Mouse (Mus musculus) lung, postnatal 0 days (tissue): ENCODE results near the gene Eps15. TPM values are rescaled to one million over a fixed set of nuclear protein-coding genes. Genes with fewer than 3 reads are reported as not detected.

Experiments used
- ATAC-seq: fragments of 200-750 bp; cut with Nextera tagmentation; 2 replicates; pipeline ENCODE4 v1.8.0; 2017; ENCODE audit warnings: moderate library complexity
- DNase-seq: peaks from one replicate; pipeline ENCODE4 v3.0.0-alpha.2; 2016; ENCODE audit warnings: low spot score
- H3K27ac ChIP-seq: fragments of 300-500 bp; sonication (generic); 2 replicates; pipeline ENCODE4 v1.5.1; 2014; ENCODE audit warnings: antibody characterized with exemption, mild to moderate bottlenecking, low read length, mixed read lengths
- H3K27me3 ChIP-seq: fragments of 300-500 bp; sonication (generic); replicated peaks from 2 replicates; pipeline ENCODE4 v1.6.1; 2014; ENCODE audit warnings: low read length, mixed read lengths; ENCODE audit not compliant: insufficient read depth
- H3K36me3 ChIP-seq: fragments of 300-500 bp; sonication (generic); 2 replicates; pipeline ENCODE4 v1.6.1; 2014; ENCODE audit warnings: low read length, mixed read lengths; ENCODE audit not compliant: insufficient read depth
- H3K4me1 ChIP-seq: fragments of 300-500 bp; sonication (generic); 2 replicates; pipeline ENCODE4 v1.6.1; 2014; ENCODE audit warnings: antibody characterized with exemption, low read depth, low read length, mixed read lengths; ENCODE audit not compliant: insufficient read depth
- H3K4me2 ChIP-seq: fragments of 300-500 bp; sonication (generic); replicated peaks from 2 replicates; pipeline ENCODE4 v1.6.1; 2014; ENCODE audit warnings: low read depth, mild to moderate bottlenecking, low read length, moderate library complexity, mixed read lengths
- H3K4me3 ChIP-seq: fragments of 300-500 bp; sonication (generic); 2 replicates; pipeline ENCODE4 v1.5.1; 2014; ENCODE audit warnings: low read depth, low read length
- H3K9ac ChIP-seq: fragments of 300-500 bp; sonication (generic); replicated peaks from 2 replicates; pipeline ENCODE4 v1.6.1; 2014; ENCODE audit warnings: low read depth, mild to moderate bottlenecking
- H3K9me3 ChIP-seq: fragments of 300-500 bp; sonication (generic); 2 replicates; pipeline ENCODE4 v1.6.1; 2016; ENCODE audit warnings: low read length, mixed read lengths
- CTCF ChIP-seq: IDR thresholded peaks from 2 replicates; pipeline ENCODE4 v1.5.1; 2016; ENCODE audit warnings: antibody characterized with exemption, mild to moderate bottlenecking
- EP300 ChIP-seq: IDR thresholded peaks from 2 replicates; pipeline ENCODE4 v1.6.1; 2016; ENCODE audit warnings: antibody characterized with exemption, mild to moderate bottlenecking, control low read depth
- WGBS: fragments of 180-500 bp; shearing (Covaris S2); extraction: QIAGEN DNeasy Blood & Tissue Kit; methylation state at CpG from one replicate; pipeline ENCODE4 v1.1.7; 2014; 5-methylcytosine and 5-hydroxymethylcytosine counted together
- polyA plus RNA-seq: library from polyadenylated mRNA; unstranded; fragments of >200 nt; fragmentation: Nextera tagmentation; extraction: Ambion mirVana; gene quantifications from 2 replicates; pipeline ENCODE4 v1.2.1, GENCODE M21; 2015

Eps15 gene
- polyA plus RNA-seq, 1 experiment from 2014 or later: 31.0 TPM

DNA sequence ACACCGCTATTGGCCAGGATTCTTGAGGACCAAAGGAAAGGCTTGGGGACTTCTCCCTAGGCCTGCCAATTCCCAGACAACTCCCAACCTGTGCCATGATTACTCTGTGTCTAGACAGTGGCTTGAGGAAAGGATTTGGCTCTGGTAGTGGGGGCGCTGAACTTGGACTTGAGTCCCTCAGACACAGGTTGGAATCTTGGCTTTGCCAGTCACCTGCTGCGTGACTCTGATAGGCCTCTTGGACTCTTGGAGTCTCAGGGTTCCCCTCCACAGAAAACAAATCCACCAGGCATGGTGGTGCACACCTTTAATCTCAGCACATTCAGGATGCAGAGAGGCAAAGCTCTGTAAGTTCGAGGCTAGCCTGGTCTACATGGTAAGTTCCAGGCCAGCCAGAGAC lies 139.5 kb downstream of the Eps15 start:
- no peaks in the 10 kb centered on the region for H3K9me3 ChIP-seq
- DNase-seq (no peak), ATAC-seq (no peak)
- H3K9ac ChIP-seq: no peak overlapping the region
- H3K36me3 ChIP-seq: no peaks in the 10 kb centered on the region
- H3K4me2 ChIP-seq: no peak overlapping the region
- no peak overlapping the region for H3K27ac ChIP-seq
- no peak for TF ChIP-seq EP300
- H3K4me3 ChIP-seq: no peak overlapping the region
- WGBS: 88% methylated on average over 4 of the region's 4 CpGs
- no peaks in the 10 kb centered on the region; the same call in 1 of the 2 replicates for H3K27me3 ChIP-seq
- no peaks in the 10 kb centered on the region for H3K4me1 ChIP-seq

DNA sequence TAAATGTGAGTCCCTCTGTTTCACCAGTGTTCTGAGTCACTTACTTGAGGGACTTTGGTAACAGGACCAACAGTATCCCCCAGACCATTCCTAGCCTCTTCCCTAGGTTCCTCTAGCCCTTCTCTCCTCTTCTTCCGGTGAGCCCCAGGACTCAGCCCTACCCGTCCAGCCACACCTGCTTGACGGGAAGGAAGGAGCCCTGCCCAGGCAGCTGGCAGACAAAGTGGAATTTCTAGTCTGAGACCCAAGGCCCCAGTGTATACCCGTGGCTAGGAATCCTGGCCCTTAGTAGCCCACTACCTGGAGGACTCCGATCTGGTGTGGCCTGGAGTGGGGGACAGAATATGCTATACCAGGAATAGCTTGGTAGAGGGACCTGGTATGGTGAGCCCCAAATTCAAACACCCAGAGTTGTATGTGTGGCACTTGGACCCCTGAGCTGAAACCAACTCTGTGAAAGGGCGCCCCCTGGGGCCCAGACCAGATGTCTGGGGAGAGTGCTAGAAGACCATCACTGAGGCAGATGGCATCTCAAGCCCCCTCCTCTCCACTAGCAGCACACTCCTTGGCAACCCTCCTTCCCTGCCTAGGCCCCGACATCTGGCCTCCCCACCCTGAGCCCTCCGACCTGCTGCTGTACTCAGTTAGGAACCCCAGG lies 140.2 kb downstream of the Eps15 start:
- DNase-seq (peak; percentile 43), ATAC-seq (peak; percentile 55)
- 61% methylated on average over 8 of the region's 8 CpGs for WGBS
- H3K9me3 ChIP-seq: no peaks in the 10 kb centered on the region
- no peaks in the 10 kb centered on the region for H3K4me1 ChIP-seq
- no peak overlapping the region for H3K4me2 ChIP-seq
- H3K27me3 ChIP-seq: no peaks in the 10 kb centered on the region; the same call in 1 of the 2 replicates
- no peak overlapping the region for H3K4me3 ChIP-seq
- H3K27ac ChIP-seq: no peak overlapping the region
- TF ChIP-seq EP300: no peak
- TF ChIP-seq CTCF: peak; percentile 52
- H3K36me3 ChIP-seq: no peaks in the 10 kb centered on the region
- H3K9ac ChIP-seq: no peak overlapping the region

- H3K9ac ChIP-seq: no peak overlapping the region
- H3K4me3 ChIP-seq: no peak overlapping the region
- no peaks in the 10 kb centered on the region; the same call in 1 of the 2 replicates for H3K27me3 ChIP-seq
- H3K4me1 ChIP-seq: no peaks in the 10 kb centered on the region
- no peaks in the 10 kb centered on the region for H3K9me3 ChIP-seq
- no peak overlapping the region for H3K4me2 ChIP-seq
- 56% methylated on average over 7 of the region's 7 CpGs for WGBS
- peak; percentile 43; the same call in 1 of the 2 replicates for ATAC-seq
- TF ChIP-seq CTCF (no peak), EP300 (no peak)
- H3K36me3 ChIP-seq: no peaks in the 10 kb centered on the region
- H3K27ac ChIP-seq: no peak overlapping the region
- peak; percentile 26 for DNase-seq
Observed at GRCm38 (mm10) chr4:109421608-109422007, 141.5 kb downstream of the Eps15 start.

DNA sequence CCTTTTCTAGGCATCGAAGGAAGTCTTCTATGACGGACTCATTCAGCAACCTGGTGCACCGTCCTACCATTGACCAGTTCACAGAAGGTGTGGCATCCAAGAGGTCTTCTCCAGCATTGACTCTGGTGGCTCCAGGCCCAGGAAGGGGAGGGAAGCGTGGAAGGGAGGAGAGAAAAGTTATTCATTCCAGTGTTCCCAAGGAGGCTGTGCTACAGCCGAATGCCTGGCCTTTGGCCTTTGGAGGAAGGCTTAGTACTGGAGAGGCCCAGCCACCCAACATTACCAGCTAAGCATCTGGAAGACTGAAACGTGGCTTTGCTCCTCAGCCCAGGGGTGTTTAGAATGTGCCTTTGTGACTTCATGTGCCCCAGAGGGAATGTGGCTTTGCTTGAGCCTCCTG lies 142.4 kb downstream of the Eps15 start:
- no peak for TF ChIP-seq EP300
- no peak for TF ChIP-seq CTCF
- Histone ChIP-seq H3K4me2 (no peak overlapping the region), H3K27me3 (no peaks in the 10 kb centered on the region; the same call in 1 of the 2 replicates), H3K4me1 (no peaks in the 10 kb centered on the region), H3K4me3 (no peak overlapping the region), H3K27ac (no peak overlapping the region), H3K9ac (no peak overlapping the region), H3K9me3 (no peaks in the 10 kb centered on the region), H3K36me3 (no peaks in the 10 kb centered on the region)
- ATAC-seq: no peak
- DNase-seq: no peak
- WGBS: 78% methylated on average over 6 of the region's 6 CpGs

- Histone ChIP-seq H3K4me3 (no peak overlapping the region), H3K27ac (no peak overlapping the region), H3K4me1 (no peaks in the 10 kb centered on the region), H3K27me3 (no peaks in the 10 kb centered on the region), H3K9ac (no peak overlapping the region), H3K36me3 (no peaks in the 10 kb centered on the region), H3K9me3 (no peaks in the 10 kb centered on the region), H3K4me2 (no peak overlapping the region)
- 48% methylated on average over 2 of the region's 2 CpGs for WGBS
- TF ChIP-seq EP300: no peak
- TF ChIP-seq CTCF: no peak
- DNase-seq (no peak), ATAC-seq (no peak)
Observed at GRCm38 (mm10) chr4:109423438-109423837, 143.4 kb downstream of the Eps15 start.

DNA sequence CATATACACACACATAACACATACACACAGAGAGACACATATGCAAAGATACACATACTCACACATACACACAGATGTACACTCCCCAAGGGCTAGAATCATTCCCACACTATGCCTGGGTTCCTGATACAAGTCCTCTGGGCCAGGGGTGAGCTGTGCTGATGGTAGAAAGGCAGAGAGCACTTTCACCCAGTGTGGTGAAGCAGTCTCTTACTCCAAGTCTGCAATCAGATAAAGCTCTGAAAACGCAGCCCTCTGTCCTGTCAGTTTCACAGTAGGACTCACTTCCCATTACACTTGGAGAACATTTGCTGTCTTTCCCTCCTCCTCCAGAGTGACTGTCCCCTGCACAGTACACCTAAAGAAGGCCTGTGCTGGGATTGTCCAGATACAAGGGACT lies 147.0 kb downstream of the Eps15 start:
- ATAC-seq: no peak
- WGBS: 55% methylated on average over 1 of the region's 1 CpGs
- H3K9ac ChIP-seq: no peak overlapping the region

More for the DNA sequence above, 147.0 kb downstream of the Eps15 start:
- Histone ChIP-seq H3K27me3 (no peaks in the 10 kb centered on the region), H3K9me3 (no peaks in the 10 kb centered on the region), H3K4me2 (no peak overlapping the region), H3K4me1 (no peaks in the 10 kb centered on the region), H3K4me3 (no peak overlapping the region), H3K36me3 (no peaks in the 10 kb centered on the region), H3K27ac (no peak overlapping the region)
- no peak for DNase-seq
- TF ChIP-seq CTCF (no peak), EP300 (no peak)
